Mouse (Mus musculus) heart, postnatal 10 days (tissue): ENCODE measurements at regions not wholly inside any gene's neighbourhood (a gene's known extent, or its start where the extent isn't known, plus 50 kb on each side); places are given as distances from the start of the nearest gene placed in this dataset.
A peak's percentile ranks its signal among the peaks of the same experiment; 100 is the strongest.

Experiments
- DNase-seq, 2 experiments: peaks; one replicate each; pipeline ENCODE4 v3.0.0; 2021
- intact Hi-C: fragments of 180-260 bp; cut with DNase I; formaldehyde crosslinking; loops from one replicate; pipeline ENCODE4 v1.15.1; 2025

DNA sequence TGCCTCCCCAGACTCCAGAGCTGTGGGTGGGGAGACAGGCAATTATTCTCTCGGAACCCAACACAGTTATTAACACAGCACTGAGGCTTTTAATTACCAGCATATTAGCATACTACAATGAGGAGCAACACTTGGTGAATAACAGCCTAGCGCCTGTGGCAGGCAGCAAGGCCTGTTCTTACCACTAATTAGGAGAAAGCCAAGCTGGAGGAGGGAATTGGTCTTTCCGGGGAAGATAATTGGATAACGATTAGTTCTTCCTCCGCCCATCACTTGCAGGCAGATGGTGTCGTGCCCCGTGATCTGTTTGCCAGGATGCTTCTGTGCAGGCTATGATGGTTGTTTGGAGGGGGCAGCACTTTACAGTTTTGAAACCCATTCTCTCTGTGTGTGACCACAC, 62.2 kb upstream of the Kcng1 start:
- no peak for DNase-seq
- intact Hi-C loops, result no loop called here

DNA sequence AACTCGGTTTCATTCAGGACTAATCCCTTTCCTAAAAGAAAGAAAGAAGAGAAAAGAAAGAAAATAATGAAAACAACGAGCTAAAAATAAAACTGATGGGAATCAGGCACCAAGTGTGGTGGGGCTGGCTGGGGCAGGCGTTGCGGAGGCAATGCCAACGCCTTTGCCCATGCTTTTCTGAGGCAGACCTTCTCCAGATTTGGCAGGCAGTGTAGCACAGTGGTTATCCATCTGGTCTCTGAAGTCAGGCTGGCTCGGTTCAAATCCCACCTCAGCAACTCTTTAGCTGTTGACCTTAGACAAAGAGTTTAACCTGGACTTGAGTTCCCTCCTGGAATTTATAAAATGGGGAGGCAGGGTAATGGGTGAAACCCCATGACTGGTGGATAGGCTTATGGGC, 57.3 kb upstream of the Kcng1 start:
- intact Hi-C loops, result no loop called here
- DNase-seq, result no peak

DNA sequence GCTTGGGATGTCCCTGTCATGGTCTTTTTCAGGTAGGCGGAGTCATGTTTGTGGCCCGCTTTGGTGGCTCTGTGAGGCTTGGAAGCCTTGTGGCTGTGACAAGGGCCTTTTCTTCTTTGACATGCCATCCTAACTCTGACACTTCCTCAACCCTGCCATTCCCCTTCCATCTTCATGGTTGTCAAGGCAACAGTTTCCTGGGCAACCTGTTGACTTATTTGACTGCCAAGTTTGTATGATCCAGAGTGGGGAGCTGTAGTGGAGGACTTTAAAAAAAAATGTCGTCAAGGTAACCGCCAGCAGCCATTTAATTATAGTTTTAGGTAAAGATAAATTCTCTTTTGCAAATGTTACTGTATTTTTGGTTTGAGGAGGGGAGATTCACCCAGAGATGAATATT, 56.8 kb upstream of the Kcng1 start:
- intact Hi-C loops, result no loop called here
- no peak for DNase-seq

DNA sequence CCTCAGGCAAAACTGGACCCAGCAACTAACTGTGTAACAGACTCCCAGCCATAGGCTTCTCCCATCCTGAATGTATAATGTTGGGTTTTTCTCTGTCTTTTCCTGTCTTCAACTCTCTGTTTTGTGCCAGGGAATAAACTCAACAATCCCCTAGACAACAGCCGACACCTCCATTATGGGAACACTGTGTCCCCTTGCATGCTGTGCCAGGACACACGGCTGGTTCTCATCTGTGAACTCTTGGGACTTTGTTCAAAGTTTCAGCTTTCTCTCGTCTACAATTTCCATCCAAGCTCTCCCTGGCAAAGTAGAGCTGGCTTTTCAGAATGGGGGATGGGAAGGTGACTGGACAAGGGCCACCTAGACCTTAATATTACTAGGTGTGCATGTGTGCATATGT, 56.1 kb upstream of the Kcng1 start:
- peak; percentile 30 to 32 for DNase-seq
- intact Hi-C loops, result no loop called here

DNA sequence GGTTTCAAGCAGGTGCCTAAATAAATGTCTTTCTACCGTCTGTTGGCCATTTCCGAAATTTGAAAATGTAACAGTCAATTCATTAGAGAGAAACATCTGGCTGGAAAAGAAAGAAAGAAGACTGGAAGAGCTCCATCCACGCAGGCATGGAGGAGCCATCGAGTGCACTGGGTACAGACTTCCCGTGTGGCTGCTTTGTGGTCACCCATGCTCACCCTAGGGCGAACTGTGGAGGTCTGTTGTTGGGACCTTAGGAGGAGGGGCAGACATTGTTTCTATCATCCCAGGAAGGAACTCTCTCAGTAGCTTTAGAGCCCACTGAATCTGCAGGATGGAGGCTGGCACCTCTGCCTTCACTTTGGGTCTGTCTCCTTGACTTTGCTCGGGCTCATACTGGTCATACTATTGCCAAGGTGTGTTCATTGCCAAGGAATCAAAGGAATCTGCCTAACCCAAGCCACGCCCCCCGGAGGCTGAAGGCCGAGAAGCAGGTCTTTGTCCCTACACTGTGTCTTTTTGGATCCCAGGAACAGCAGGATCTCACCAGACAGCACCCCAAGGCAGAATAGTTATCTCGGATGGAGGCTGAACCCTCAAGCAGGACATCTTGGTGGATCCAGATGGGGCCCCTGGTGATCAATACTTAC, 54.3 kb upstream of the Kcng1 start:
- no peak for DNase-seq
- intact Hi-C loops, result no loop called here

DNA sequence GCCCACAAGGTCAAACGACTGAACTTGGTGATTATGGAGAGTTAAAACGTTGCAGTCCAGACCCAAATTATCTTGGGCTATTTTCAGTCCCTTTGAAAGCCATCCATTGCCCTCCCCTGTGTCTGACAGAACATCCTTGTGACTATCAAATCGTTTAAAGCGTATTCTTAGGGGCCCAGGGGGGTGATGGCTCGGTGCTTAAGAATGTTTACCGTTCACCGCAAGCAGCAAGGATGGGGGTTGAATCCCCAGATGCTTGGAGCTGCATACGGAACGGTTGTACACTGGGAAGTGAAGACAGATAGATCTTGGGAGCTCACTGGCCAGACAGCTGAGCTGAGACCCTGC, 52.7 kb upstream of the Kcng1 start:
- DNase-seq, result no peak
- intact Hi-C loops, result no loop called here

DNA sequence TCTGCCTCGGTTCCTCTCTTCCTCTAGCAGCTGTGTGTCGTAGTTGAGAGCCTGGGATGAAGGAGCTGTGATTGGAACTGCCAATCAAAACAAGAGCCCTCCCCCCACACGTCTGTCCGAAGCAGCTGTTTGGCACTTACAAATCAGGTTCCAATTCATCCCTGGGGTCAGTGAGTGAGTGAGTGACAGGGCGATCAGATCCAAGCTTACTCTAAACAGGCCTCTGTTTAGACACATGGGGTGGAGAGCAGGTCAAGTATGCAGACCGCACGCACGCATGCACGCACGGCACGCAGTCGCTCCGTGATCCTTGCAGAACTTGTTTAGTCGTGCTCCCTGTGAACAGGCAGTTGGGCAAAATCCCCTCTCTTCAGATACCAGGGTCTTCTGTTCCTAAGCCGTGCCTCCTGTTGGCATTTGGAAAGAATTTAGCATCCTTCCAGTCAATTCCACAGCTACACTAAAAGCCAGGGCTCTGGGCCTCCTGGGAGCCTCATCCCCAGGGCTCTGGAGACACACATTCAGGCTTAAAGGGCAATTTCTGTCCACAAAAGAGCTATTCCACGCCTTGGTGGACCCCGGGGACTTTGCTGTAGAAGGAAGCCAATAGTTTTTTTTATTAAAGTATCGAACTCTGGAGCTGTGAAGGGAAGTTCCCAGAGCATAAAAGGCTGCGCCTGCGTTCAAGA, 52.2 kb upstream of the Kcng1 start:
- peak; percentile 9 to 15 for DNase-seq
- intact Hi-C loops, result no loop called here

DNA sequence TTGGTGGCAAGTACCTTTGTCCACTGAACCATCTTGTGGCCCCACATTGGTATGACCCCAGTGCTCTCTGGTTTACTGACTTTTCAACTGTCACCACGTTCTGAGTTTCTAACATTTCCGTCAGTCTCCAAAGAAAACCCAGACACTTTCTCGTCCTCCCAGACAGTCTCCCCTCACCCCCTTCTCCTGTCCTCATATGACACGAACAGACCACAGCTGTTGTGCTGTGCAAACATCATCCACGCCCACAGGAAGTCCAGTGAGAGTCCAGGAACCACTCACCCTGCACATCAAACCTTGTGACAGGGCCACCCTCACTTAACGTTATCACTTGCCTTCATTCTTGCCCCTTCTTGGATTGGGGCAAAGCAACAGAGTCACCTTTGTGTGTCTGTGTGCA, 51.4 kb upstream of the Kcng1 start:
- peak; percentile 54 to 59 for DNase-seq

More for the DNA sequence above, 51.4 kb upstream of the Kcng1 start:
- intact Hi-C loops, result no loop called here
